Mouse (Mus musculus) midbrain, embryonic 12.5 days (tissue): ENCODE measurements around the gene Six1. TPM values are rescaled to one million over a fixed set of nuclear protein-coding genes. Genes with fewer than 3 reads are reported as not detected.

Experiments used
- ATAC-seq: fragments of 200-750 bp; cut with Nextera tagmentation; 2 replicates; pipeline ENCODE4 v1.8.0; 2017; ENCODE audit warnings: low read depth, moderate TSS enrichment, moderate library complexity; ENCODE audit not compliant: low FRiP score
- H3K27ac ChIP-seq: fragments of 300-500 bp; sonication (generic); replicated peaks from 2 replicates; pipeline ENCODE4 v1.5.1; 2016; ENCODE audit warnings: mild to moderate bottlenecking
- H3K27me3 ChIP-seq: fragments of 300-500 bp; sonication (generic); 2 replicates; pipeline ENCODE4 v1.6.1; 2016; ENCODE audit warnings: mild to moderate bottlenecking
- H3K36me3 ChIP-seq: fragments of 300-500 bp; sonication (generic); 2 replicates; pipeline ENCODE4 v1.6.1; 2016
- H3K4me1 ChIP-seq: fragments of 300-500 bp; sonication (generic); 2 replicates; pipeline ENCODE4 v1.6.1; 2016
- H3K4me2 ChIP-seq: fragments of 300-500 bp; sonication (generic); replicated peaks from 2 replicates; pipeline ENCODE4 v1.6.1; 2016; ENCODE audit warnings: mild to moderate bottlenecking, moderate library complexity
- H3K4me3 ChIP-seq: fragments of 300-500 bp; sonication (generic); 2 replicates; pipeline ENCODE4 v1.5.1; 2016; ENCODE audit warnings: mild to moderate bottlenecking
- H3K9ac ChIP-seq: fragments of 300-500 bp; sonication (generic); replicated peaks from 2 replicates; pipeline ENCODE4 v1.6.1; 2016; ENCODE audit warnings: mild to moderate bottlenecking, moderate library complexity
- H3K9me3 ChIP-seq: fragments of 300-500 bp; sonication (generic); 2 replicates; pipeline ENCODE4 v1.6.1; 2016; ENCODE audit warnings: mild to moderate bottlenecking
- WGBS: fragments of 180-500 bp; shearing (Covaris S2); methylation state at CpG from one replicate; pipeline ENCODE4 v1.1.7; 2016; 5-methylcytosine and 5-hydroxymethylcytosine counted together
- polyA plus RNA-seq: library from polyadenylated mRNA; unstranded; fragments of >200 nt; fragmentation: Nextera tagmentation; extraction: Ambion mirVana; gene quantifications from 2 replicates; pipeline ENCODE4 v1.2.1, GENCODE M21; 2016

Six1 gene
- polyA plus RNA-seq, 1 experiment from 2014 or later = 13.6 TPM

DNA sequence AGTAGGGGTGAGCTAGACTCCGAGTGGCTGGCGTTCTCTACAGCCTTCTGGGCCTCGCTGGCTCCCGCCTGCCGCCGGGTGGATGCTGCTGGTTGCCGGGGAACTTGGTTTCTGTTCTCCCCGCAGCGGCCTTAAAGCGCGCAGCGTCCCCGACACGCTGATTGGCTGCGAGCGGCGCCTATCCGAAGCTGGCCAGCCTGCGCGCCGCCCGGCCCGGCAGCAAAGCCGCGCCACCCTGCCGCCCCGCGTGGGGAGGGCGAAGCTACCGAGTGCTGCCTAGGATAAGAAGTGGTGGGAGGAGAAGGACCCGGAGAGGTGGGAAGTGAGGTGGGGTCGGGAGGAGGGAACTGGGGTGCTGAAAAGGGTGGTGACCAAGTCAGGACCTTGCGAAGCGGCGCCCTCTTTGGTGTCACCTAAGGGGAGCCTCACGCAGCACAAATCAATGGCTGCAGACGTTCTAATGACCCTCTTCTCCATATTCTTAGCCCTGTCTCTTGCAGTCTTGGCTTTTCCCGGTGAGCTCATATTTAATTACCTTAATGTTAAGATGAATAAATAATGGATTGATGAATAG is 7.0 kb downstream of the Six1 start:
- H3K27me3 ChIP-seq = peaks cover 88% of the 10 kb centered on the region
- no peaks in the 10 kb centered on the region for H3K36me3 ChIP-seq
- H3K4me3 ChIP-seq = peak overlapping the region; percentile 38
- peak overlapping the region; percentile 49 for H3K4me2 ChIP-seq
- no peak overlapping the region for H3K27ac ChIP-seq
- WGBS = under 1% methylated on average over 37 of the region's 38 CpGs
- no peak overlapping the region for H3K9ac ChIP-seq
- peak; percentile 85 for ATAC-seq
- no peaks in the 10 kb centered on the region for H3K9me3 ChIP-seq
- H3K4me1 ChIP-seq = peaks cover 24% of the 10 kb centered on the region

DNA sequence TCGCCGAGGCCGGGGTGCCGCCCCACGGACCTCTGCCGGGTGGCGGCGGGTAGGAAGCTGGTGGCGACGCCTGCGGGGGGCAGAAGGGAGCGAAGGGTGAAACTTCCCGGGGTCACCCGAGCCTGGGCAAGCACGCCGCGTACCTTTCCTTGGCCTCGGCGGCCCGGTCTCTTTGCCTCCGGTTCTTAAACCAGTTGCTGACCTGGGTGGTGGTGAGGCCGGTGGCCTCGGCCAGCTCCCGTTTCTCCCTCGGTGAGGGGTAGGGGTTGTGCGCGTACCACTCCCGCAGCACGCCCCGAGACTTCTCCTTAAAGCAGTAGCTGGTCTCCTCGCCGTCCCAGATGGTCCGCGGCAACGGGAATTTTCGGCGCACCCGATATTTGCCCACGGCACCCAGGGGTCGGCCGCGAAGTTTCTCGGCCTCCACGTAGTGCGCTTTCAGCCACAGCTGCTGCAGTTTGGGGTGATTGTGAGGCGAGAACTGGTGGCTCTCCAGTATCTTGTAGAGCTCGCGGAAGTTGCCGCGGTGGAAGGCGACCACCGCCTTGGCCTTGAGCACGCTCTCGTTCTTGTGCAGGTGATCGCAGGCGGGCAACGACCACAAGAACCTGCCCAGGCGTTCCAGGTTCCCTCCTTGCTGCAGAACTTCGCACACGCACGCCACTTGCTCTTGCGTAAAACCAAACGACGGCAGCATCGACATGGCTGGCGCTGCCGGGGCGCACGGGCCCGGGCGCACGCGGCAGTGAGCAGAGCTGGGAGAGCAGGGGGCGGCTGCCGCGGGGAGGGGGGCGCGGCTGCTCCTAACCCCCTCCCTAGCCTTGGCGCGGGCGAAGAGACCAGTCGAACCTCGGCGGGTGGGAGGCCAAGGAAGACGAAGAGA is 7.7 kb downstream of the Six1 start:
- Histone ChIP-seq H3K27ac (0 out of 2 replicates have a peak overlapping the region, but pooled peaks have one; percentile 17), H3K36me3 (no peaks in the 10 kb centered on the region), H3K27me3 (peaks cover 89% of the 10 kb centered on the region), H3K4me1 (peaks cover 24% of the 10 kb centered on the region), H3K4me2 (peak overlapping the region; percentile 49), H3K4me3 (peak overlapping the region; percentile 38), H3K9me3 (no peaks in the 10 kb centered on the region), H3K9ac (no peak overlapping the region)
- WGBS = 1% methylated on average over 82 of the region's 85 CpGs
- no peak for ATAC-seq

DNA sequence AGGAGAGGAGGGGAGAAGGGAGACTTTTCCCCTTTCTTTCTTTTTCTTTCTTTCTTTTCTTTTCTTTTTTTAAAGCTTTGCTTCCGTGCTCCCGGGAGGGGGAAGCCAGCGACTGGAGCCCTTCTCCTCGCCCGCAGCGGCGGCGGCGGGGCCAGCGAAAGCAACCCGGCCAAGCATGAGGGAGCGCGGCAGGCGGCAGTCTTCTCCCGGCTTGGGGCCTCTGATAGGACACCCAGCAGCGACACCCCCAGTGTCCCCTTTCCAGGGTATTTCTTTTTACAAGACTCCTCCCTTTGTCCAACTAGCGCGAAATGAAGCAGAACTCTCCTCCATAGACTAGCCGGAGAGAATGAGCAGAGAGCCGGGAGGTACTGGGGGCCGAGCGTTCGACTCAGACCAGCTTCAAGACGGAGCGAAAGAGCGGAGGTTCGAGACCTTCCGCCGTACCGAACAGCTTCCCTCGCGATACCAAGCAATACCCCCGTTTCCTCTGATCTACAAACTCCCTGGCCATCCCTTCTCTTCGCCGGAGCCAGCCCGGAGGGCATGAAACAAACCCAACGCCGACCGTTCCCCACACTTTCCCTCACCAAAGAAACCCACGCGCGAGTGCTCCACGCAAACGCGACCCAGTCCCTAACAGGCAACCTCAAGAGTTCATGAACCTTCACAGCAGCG is 8.5 kb downstream of the Six1 start:
- H3K4me2 ChIP-seq = peak overlapping the region; percentile 50
- H3K27me3 ChIP-seq = peaks cover 89% of the 10 kb centered on the region
- H3K36me3 ChIP-seq = no peaks in the 10 kb centered on the region
- H3K27ac ChIP-seq = peak overlapping the region; percentile 17; the same call in 1 of the 2 replicates
- no peaks in the 10 kb centered on the region for H3K9me3 ChIP-seq
- under 1% methylated on average over 46 of the region's 46 CpGs for WGBS
- H3K9ac ChIP-seq = peak overlapping the region; percentile 44
- H3K4me3 ChIP-seq = peak overlapping the region; percentile 38
- no peak for ATAC-seq
- H3K4me1 ChIP-seq = peaks cover 24% of the 10 kb centered on the region

DNA sequence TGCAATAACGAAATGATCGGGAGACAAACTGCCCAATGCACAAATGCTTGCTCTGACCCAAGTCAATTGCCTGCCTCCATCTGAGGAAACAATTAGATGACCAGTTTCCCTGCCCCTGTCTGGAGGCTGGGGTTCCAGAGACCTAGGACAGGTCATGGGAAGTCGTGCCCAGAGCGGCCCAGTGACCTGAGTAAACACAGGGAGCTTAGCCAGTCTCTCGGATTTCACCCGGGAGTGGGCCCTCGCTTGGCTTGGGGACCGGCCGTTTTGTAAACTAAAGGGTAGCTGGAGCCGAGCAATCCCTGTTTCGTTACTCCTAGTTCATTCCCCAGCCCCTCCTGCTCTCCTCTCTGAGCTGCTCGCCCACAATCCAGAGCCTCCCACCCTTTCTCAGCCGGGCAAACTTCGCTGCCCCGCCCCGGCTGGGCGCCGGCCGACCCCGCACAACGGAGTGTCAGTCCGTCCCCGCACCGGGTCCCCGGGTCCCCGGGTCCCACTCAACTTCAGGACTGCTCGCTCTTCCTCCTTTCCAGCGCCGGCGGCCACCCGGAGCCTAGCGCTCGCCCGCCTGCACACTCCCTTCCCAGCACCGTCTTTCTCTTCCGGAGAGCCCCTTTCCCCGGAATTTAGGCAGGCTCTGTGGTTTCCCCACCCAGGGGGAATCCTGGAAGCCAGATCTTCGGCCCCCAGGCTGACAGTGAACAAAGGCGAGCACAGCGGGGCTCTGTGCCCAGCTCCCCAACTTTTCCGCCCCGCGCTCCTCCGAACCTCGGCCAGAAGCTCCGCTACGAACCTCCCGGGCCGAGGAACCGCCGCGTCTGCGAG is 9.3 kb downstream of the Six1 start:
- Histone ChIP-seq H3K27me3 (peaks cover 89% of the 10 kb centered on the region), H3K36me3 (no peaks in the 10 kb centered on the region), H3K27ac (peak overlapping the region; percentile 17; the same call in 1 of the 2 replicates), H3K4me3 (peak overlapping the region; percentile 38), H3K4me1 (peaks cover 24% of the 10 kb centered on the region), H3K9me3 (no peaks in the 10 kb centered on the region), H3K4me2 (peak overlapping the region; percentile 50), H3K9ac (peak overlapping the region; percentile 44)
- WGBS = 0% methylated on average over 53 of the region's 53 CpGs
- ATAC-seq = peak; percentile 31; the same call in 1 of the 2 replicates

DNA sequence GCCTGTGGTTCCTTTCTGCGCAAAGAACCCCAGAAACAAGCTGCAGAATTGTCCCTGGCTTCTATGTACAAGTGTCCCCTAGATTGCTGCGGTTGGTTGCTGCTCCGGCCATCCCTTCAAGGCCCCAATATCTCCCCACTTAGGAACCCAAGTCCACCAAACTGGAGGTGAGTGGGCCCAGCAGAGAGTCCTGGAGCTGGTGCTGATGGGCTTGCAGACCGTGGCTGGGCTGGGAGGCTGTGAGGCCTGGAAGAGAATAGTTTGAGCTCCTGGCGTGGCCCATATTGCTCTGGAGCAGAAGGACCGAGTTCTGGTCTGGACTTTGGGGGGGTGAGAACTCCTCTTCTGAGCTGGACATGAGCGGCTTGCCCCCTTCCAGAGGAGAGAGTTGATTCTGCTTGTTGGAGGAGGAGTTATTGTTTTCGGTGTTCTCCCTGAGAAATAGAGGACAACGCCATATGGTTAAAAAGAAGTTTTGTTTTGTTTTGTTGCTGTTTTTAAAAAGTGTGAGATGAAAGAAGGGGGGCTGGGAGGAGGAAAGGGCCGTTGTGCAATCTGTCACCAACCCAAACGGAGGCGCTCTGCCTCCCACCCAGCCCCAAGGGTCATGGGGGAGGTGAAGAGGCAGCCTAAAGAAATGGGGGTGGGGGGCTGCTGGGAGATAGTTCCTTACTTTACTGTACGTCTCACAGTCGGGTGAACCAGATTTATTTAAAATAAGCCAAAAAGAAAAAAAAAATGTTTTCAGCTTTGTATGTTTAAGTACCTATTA is 10.1 kb downstream of the Six1 start:
- H3K4me3 ChIP-seq = peak overlapping the region; percentile 18; the same call in 1 of the 2 replicates
- 3% methylated on average over 14 of the region's 14 CpGs for WGBS

DNA sequence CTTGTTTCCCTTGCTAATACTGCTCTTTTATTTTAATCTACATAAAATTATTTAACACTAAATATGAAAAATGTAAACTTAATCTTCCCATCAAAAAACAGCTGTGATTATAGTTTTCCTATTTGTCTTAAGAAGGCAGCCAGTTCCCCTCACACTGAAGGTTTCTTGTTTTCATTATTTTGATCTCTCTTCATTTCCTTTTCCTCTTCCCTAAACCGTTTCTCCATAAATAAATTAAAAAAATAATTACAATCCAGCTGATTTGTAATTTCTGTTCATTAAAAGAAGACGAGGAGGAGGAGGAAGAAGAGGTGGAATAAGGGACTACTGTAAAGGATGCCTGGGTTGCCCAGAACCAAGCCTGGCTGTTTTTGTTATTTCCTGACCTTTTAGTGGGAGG is 10.8 kb downstream of the Six1 start:
- H3K9me3 ChIP-seq = no peaks in the 10 kb centered on the region
- no peak overlapping the region for H3K9ac ChIP-seq
- ATAC-seq = no peak
- 0% methylated on average over 2 of the region's 2 CpGs for WGBS
- no peak overlapping the region for H3K4me2 ChIP-seq
- no peaks in the 10 kb centered on the region for H3K36me3 ChIP-seq
- H3K4me1 ChIP-seq = peaks cover 24% of the 10 kb centered on the region
- H3K27me3 ChIP-seq = peaks cover 89% of the 10 kb centered on the region
- peak overlapping the region; percentile 18; the same call in 1 of the 2 replicates for H3K4me3 ChIP-seq
- H3K27ac ChIP-seq = no peak overlapping the region

More for the DNA sequence above, 10.1 kb downstream of the Six1 start:
- Histone ChIP-seq H3K27ac (no peak overlapping the region), H3K27me3 (peaks cover 89% of the 10 kb centered on the region), H3K4me2 (no peak overlapping the region), H3K4me1 (peaks cover 24% of the 10 kb centered on the region), H3K36me3 (no peaks in the 10 kb centered on the region), H3K9ac (no peak overlapping the region), H3K9me3 (no peaks in the 10 kb centered on the region)
- no peak for ATAC-seq

DNA sequence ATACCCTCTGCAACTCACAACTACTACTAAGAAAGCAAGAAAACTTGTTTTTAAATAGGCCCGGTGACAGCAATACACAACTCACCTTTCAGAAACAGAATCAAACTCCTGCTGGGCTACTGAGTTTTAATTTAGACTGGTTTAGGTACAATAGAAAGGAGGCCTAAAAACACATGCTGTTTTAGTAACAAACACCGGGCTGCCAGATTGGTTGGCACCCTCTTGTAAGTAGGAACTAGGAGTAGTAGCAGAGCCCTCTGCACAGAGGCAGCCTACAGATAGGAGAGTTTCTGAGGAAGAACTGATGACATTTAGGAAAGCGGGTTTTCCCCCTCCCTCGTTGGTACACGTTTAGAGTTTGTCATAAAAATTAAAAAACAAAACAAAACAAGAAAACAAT is 11.3 kb downstream of the Six1 start:
- peaks cover 24% of the 10 kb centered on the region for H3K4me1 ChIP-seq
- H3K27ac ChIP-seq = no peak overlapping the region
- H3K36me3 ChIP-seq = no peaks in the 10 kb centered on the region
- WGBS = 1% methylated on average over 5 of the region's 5 CpGs
- H3K4me2 ChIP-seq = no peak overlapping the region
- H3K9me3 ChIP-seq = no peaks in the 10 kb centered on the region
- ATAC-seq = no peak
- H3K27me3 ChIP-seq = peaks cover 89% of the 10 kb centered on the region
- H3K4me3 ChIP-seq = no peak overlapping the region
- no peak overlapping the region for H3K9ac ChIP-seq

DNA sequence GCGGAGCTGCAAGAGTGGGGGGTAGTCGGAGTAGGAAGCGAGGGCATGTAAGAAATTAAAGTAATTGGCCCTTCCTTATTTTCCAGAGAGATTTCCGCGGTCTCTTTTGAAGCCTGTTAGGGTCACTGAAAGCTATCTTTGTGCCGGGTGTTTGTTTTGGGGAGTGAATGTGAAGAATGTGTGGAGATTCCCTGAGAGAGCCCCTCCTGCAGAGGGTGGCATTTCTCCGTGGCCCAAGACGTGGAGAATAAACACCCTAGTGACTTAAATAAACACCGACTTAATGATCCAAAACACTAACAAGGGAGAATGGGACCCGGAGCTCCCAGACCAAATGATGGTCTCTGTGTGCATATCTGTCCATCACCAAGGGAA is 12.4 kb downstream of the Six1 start:
- H3K4me1 ChIP-seq = peaks cover 19% of the 10 kb centered on the region
- peaks cover 82% of the 10 kb centered on the region for H3K27me3 ChIP-seq
- H3K9ac ChIP-seq = no peak overlapping the region
- no peak overlapping the region for H3K4me3 ChIP-seq
- WGBS = 0% methylated on average over 10 of the region's 10 CpGs
- ATAC-seq = no peak
- no peaks in the 10 kb centered on the region for H3K36me3 ChIP-seq
- H3K4me2 ChIP-seq = no peak overlapping the region
- H3K9me3 ChIP-seq = no peaks in the 10 kb centered on the region
- no peak overlapping the region for H3K27ac ChIP-seq

DNA sequence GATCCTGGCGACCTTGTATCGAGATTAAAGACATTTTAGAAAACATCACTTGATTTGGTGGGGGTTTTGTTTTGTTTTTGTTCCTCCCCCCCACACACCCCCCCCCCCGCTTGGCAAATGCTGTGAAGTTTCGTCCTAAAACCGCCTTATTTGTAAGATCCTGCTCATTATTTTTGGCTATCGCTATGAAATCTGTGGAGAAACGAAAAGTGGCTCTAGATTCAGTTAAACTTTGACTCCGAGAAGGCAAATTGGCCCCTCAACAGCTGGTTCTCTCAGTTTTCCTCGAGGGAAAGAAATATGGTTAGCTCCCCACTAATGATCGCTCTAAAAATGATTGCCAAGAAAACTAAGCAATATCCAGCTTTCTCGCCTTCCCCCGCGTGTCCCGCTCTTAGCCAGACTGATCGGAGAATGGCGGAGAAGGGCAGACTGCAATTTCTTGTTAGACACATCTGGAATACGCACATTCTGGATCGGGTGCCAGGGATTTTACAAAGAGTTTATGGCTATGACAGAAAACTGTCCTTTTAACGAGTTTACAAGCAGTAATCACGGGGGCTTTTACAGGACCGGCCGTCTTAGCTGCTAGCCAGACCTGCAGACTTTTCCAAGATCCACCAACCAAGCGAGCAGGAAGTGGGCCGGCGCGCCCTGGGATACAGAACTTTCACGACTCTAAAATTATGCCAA is 13.0 kb downstream of the Six1 start:
- Histone ChIP-seq H3K9me3 (no peaks in the 10 kb centered on the region), H3K4me3 (no peak overlapping the region), H3K27me3 (peaks cover 82% of the 10 kb centered on the region), H3K27ac (no peak overlapping the region), H3K4me1 (peaks cover 14% of the 10 kb centered on the region), H3K4me2 (no peak overlapping the region), H3K36me3 (no peaks in the 10 kb centered on the region), H3K9ac (no peak overlapping the region)
- 1% methylated on average over 27 of the region's 27 CpGs for WGBS
- ATAC-seq = no peak

DNA sequence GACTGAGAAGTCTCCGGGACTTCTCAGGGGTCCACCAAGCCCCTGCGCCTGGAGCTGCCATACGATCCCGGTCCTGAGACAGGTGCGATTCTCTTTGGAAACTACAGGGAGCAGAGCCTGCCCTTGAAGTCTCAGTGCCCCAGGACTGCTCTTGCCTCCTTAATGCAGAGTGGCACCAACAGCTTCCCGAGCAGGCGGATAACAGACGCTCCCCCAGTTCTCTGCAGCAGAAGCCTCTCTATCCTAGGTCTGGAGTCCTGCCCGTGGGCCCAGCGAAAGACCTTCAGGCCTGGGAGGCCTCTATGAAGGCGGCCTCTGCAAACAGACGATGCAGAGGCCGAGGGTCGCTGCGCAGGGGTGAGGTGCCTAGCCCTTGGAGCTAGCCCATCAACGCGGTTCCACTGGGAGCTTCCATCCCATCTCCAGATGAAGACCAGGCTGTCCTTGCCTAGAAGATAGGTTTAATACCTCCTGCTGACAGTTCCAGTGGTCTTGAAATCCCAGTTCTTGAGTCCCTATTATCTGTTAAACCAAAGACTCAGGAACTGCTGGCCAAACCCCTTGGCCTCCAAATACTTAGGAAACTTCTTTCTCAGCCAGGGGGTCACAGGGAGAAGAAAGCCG is 13.6 kb downstream of the Six1 start:
- H3K4me2 ChIP-seq = no peak overlapping the region
- H3K27ac ChIP-seq = no peak overlapping the region
- no peak overlapping the region for H3K9ac ChIP-seq
- no peaks in the 10 kb centered on the region for H3K36me3 ChIP-seq
- peaks cover 82% of the 10 kb centered on the region for H3K27me3 ChIP-seq
- H3K9me3 ChIP-seq = no peaks in the 10 kb centered on the region
- no peak for ATAC-seq
- H3K4me3 ChIP-seq = peak overlapping the region; percentile 9; the same call in 1 of the 2 replicates
- H3K4me1 ChIP-seq = peaks cover 11% of the 10 kb centered on the region
- WGBS = under 1% methylated on average over 18 of the region's 18 CpGs
